Mouse (Mus musculus) hematopoietic stem cell, adult 5-6 weeks (primary cell): ENCODE data around the gene Gpr137c. TPM values are rescaled to one million over a fixed set of nuclear protein-coding genes. Genes with fewer than 3 reads are reported as not detected.

Experiments
- ATAC-seq, 2 experiments: fragments of 125-278 bp in 1 of 2; replicated peaks in 1 of 2; 2 replicates each; pipeline ENCODE4 v1.8.0; 2016 to 2017; ENCODE audit warnings: inconsistent platforms in 2 of 2, mild to moderate bottlenecking in 2 of 2, moderate number of reproducible peaks in 2 of 2, low read depth in 1 of 2, moderate TSS enrichment in 1 of 2; ENCODE audit not compliant: low FRiP score in 2 of 2, poor library complexity in 2 of 2, severe bottlenecking in 2 of 2, insufficient read depth in 1 of 2, low TSS enrichment in 1 of 2
- total RNA-seq: library from RNA; stranded (forward); fragments of 172-1452, 232-1000 nt; gene quantifications from 2 replicates; pipeline ENCODE4 v1.2.3, GENCODE M21; 2017

The Gpr137c gene
- total RNA-seq = 0.79 and 9.3 TPM in 2 replicates

DNA sequence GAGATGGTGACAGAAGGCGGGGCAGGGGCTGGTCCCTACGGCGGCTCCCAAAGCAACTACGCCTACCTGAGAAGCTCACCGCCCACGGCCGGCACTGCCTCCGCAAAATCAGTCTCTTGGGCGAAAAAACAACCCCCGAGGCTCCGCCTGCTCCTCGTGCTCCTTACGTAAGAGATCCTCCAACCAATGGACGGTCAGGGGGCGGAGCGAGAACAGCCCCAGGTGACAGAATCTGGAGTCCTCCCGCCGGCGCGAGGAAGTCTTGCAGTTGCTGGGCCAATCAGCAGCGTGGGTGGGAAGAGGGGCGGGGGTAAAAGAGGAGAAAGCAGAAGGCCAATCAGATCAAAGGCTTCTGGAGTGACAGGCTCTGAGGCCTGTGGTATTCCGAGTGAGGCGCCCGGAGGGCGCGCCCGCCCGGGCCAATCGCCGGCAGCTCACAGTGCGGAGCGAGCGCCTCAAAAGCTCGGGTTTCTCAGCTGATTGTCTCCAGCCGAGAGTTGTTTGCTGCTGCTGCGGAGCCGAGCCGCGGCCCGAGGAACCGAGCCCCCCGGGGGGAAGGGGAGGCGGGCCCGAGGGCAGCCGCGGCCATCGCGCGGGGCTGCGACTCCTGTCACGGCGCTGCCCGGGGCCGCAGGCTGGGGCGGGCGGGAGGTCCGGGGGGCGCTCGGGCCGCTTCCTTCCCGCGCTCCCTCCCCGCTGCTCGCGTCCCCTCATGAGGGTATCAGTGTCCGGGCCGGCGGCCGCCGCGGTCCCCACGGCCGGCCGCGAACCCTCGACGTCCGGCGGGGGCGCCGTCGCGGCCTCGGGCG, at the start of gene Gpr137c:
TSS of gene Gpr137c (plus strand) at position 437 of the 809 bp plus-strand sequence.
- peak; percentile 97 for ATAC-seq

DNA sequence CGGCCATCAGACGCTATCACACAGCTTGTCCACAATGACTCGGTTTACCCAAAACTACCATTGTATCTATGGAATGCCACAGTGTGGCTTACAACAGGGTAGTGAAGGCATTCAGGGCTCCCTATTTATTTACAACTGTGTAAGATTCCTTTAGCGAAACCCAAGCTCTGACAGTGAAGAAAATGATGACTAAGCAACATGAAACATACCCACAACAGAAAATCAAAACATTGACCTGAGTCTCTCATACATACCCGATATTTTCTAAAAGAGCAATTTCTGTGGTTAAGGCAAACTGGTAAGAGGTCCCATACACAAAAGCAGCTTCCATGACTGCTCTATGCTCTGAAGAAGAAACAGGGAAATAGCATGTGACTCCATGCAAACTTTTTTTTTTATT, 47.3 kb upstream of the Gpr137c start:
- no peak for ATAC-seq

DNA sequence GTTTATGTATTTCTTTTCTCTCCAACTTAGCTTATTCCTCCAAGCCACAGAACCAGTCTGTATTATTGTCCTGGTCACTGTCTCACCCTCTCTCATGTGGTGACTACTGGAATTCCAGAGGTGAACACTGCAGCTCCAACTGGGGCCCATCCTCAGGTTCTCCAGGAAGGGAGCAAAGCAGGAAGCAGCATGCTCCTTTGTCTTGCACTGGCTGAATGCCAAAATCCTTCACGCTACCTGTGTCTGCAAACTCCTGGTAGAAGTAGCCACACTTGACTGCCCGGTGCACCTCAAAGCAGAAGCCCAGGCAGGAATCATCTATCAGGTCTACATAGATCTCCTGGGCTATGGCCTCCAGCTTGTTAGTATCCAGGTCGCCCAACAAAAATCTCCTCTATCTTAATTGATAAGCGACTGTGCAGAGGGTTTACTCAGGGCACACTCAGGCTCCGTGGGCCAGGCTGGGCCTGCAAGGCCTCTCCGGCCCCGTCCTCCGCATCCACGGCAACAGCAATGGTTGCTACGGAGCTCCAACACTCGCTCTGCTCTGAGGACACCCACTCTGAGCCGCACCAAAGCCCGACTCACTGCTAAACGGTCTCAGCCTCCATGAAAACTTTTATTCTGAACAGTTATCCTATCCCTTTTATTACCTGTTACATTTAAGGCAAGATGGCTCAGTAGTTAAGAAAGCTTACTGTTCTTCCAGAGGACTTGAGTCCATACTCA, 44.3 kb upstream of the Gpr137c start:
- no peak for ATAC-seq

DNA sequence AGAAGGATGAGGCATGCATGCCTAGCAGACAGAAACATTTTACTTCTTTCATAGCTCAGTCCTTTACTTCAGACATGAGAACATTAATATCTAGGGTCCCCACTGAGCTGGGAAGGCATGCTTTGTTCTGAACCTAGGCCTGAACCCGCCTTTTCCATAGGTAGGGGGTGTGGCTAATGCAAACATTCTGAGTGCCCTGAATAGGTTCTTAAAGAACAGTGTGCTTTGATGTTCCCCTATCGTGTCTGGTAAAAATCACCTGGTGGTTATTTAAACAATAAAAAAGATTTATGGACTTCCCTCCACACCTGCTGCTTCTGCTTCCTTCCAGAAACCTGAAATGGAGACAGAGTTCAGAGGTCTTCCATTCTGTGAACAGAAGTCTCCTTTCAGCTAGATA, 40.3 kb upstream of the Gpr137c start:
- ATAC-seq = no peak

DNA sequence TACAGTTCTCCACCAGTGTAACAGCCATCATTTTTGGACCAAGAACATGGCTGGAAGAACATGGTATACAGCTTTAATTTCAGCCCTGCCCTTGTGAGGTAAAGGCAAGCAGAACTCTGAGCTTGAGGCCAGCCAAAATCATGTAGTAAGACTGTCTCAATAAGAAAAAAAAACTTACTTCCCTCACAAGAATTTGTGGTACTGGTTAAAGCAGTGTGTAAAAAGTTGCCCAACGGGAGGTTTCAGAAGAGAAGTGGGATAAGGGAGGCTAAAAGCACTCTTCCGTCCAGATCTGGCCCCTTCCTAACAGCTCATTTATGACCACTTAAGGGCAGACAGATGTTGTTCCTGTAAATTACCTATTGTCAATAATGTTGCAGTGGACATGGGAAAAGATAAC, 39.9 kb upstream of the Gpr137c start:
- ATAC-seq = peak; percentile 17 to 36; a peak in 3 of 4 replicates

DNA sequence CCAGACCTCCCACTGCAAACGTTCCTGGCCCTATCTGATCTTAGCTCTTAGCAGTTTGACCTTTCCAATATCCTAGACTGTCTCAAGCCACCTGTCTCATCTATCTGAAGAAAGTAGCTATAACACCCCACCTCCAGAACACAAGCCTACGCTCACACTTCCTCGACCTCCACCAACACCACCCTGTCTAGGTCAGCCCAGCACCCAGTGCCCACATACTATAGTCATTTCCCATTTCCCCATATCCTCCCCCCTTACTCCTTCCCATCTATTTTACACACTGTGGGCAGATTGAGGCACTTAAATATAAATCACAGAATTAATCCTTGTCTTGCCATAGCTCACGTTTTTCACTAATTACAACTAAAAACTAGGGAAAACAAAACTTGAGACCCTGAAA, 37.9 kb upstream of the Gpr137c start:
- ATAC-seq = no peak

DNA sequence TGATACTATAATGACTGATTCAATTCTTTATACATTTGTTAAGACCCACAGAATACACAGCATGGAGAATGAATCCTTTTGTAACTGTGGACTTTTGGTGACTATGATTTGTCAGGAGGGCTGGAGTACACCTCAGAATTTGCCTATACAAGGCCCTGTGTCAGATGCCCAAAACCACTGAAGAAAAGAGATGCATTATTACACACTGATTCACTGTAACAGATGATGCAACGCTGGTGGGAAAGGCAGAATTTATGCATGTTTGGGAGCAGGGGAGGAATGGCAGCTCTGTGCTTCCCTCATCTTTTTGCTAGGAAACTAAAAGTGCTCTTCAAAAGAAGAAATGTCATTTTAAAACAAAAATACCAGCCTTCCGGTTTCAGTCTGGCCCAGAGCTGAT, 28.5 kb upstream of the Gpr137c start:
- no peak for ATAC-seq

DNA sequence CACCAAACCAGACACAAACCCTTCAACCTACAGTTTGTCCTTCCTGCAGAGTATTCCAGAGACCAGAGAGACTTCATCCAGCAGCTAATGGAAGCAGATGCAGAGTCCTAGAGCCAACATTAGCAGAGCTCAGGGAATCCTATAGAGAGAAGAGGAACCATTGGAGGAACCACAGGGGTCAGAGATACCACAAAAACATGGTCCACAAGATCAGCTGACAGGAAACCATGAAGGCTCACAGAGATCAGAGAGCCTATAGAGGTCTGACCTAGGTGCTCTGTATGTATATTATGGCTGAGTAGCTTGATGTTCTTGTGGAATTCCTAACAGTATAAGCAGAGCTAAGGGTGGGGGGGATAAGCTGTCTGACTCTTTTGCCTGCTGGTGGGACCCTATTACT, 18.9 kb upstream of the Gpr137c start:
- ATAC-seq = 0 out of 4 replicates have a peak, but pooled peaks have one; percentile 12 to 32

DNA sequence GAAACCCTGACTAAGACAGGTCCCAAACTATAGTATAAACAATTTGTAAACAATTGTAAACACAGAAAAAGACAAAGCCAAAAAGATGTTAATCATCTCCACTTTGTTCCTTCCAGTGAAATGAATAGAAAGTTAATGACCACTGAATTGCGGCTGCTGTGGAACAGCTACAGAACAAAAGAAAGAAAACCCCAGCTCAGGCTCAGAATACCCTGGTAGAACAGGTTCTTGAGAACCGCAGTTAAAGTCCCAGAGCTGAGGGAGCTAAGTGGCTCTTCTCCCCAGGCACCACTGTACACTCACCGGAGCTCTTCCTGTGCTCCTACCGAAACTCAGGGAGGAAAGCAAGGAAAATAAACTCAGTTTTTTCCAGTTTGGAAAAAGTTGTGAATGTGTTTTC, 8.8 kb upstream of the Gpr137c start:
- ATAC-seq = no peak

DNA sequence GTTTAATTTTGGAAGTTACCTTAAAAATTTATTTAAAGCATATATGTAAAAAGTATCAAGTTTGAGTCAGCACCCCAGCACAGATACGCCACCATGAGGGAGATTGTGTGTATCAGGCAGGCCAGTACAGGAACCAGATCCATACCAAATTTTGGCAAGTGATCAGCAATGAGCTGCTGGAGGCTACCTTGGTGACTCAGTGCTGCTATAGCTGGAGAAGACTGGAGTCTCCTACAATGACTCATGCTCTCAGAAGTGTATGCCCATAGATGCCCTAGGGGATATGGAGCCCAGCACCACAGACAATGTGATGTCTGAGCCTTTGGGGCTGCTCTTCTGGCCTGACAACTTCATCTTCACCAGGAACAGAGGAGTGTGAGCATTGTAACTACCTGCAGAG, 8.1 kb upstream of the Gpr137c start:
- ATAC-seq = no peak

DNA sequence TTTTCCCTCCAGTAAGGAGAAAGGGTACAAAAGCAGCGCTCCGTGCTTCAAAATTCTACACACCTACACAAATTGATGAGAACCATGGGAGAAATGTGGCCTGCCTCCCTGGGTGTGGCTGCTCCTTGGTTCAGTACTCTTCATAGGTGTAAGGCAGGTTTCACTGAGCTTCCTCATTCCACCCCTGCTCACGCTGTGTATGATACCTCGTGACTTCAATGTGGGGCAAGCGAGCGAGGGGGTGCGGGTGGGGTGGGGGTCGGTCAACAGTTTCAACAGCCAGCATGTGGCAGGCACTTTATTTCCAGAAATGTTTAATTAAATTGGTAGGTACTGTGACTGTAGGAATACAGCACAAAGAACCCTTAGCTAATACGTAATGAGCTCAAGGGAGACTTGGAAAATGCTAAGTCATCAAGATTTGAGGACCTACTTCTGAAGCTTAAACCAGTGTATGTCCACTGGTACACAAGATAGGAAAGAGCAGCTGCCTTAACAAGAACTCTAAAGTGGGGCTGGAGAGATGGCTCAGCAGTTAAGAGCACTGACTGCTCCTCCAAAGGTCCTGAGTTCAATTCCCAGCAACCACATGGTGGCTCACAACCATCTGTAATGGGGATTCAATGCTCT, 2.7 kb upstream of the Gpr137c start:
- ATAC-seq = no peak

DNA sequence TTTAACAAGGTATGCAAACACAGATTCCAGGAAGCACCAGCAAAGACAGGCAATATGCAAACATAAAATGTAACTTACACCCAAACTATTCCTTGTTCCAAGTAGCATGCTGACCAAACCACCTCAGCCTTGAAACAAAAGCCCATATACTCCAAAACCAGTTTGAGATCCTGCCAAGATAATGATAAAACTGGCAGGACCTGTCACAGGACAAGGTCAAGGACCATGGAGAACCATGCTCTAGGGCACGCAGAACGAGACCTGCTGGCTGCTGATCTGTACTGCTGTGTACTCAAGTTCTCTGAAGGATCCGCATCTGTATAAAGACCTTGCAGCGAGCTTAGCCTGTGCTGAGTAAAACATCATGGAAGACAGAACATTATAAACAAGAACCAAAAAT, 1.8 kb upstream of the Gpr137c start:
- ATAC-seq = no peak

DNA sequence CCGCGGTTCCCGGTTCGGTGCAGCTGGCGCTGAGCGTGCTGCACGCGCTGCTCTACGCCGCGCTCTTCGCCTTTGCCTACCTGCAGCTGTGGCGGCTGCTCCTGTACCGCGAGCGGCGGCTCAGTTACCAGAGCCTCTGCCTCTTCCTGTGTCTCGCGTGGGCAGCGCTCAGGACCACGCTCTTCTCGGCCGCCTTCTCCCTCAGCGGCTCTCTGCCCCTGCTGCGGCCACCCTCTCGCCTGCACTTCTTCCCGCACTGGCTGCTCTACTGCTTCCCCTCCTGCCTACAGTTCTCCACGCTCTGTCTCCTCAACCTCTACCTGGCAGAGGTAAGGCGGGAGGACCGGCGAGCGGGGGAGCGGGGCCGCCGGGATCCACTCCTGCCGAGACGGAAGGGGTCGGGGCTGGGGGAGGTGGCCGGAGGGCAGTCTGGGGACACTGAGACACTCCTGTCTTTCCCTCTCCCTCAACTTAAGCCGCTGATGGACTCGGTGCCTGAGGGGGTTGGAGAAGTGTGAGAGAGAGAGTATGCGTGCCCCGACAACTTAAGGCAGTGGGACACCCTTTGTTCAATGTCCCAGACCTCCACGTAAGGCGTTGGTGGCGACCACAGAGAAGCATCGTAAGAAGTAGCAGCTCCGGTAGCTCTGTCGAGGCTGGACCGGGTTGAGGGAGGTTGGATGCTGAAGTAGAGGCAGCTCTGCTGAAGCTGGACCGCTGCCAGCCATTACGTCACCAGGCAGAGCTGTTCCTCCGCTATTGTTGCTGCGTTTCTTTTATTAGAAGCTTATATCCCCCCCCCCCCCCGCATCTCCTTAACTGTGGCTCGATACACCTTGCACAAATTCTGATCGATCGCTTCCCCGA, 806 bp downstream of the Gpr137c start, which contains the start of gene Txndc16:
TSS of gene Txndc16 (minus strand) at position 239 of the 867 bp plus-strand sequence.
- ATAC-seq = peak in 1 of 2 experiments; percentile 12; a peak in 1 of 4 replicates

DNA sequence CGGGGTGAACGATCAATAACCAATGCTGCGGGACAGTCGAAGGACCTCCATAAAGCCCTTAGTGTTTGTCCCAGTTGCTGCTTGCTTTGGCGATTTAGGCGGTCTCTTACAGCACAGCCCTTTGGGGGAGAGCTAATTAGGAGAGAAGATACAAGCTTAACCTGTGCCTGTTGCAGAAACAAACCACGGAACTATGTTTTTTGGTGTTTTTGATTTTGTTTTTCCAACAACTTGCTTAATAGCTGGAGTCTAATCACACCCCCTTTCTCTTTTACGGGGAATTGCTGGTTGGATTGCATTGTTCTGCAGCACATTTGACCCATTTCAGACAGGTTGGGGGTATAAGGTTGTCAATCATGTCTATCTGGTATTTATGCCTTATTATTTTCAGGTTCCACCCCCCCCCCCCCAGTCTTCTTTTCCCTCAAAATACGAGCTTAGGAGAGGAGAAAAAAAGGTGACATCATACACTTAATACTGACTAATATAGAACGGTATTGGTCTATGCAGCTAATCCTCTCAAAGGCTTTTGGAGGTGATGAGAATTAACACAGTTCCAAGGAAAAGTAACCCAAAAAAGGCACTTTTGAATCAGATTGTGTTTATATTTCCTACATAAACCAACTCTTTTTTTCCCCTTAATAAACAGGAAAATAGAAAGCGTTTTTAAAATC, 1.6 kb downstream of the Gpr137c start:
- ATAC-seq = no peak

DNA sequence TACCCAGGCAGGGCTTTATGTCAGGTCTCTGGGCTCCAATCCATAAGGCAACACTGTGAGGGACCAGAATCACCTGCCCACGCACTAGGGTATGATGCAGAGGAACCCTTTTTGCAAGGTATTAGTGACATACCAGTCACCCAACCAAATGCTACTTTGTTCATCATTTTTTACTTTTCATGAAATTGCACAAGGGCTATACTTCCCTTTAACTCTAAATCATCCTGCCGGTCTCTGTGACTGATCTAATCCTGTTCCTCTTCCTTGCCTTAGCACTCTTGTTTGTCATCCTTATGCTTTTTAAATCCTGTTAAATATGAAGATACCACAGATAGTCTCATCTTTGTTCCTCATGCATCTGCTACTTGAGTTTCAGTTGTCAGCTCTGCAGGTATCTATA, 19.5 kb downstream of the Gpr137c start:
- peak in 1 of 2 experiments; percentile 29; a peak in 1 of 4 replicates for ATAC-seq

DNA sequence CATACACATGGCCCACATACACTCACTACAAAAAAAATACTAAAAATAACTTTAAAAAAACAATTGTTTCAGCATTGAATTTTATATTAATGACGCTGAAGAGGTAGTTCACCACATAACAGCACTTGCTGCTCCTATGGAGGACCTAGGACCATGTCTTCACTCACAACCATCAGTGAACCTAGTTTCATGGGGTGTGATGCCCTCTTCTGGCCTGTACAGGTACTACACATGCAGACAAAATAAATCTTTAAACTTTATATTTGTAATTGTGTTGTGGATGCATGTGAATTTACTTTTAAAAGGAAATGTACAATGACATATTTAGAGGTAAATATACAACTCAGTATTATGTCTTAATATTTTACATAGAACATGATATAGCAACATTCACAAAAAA, 22.1 kb downstream of the Gpr137c start:
- no peak for ATAC-seq
